Mouse (Mus musculus) bone marrow, adult 2 months (tissue): Measurements from ENCODE around the gene Psmb9. TPM values are rescaled to one million over a fixed set of nuclear protein-coding genes. Genes with fewer than 3 reads are reported as not detected.

Source experiments
- H3K27ac ChIP-seq: fragments of 200-500 bp; 2 replicates; pipeline ENCODE4 v1.5.1; 2012; ENCODE audit warnings: low read depth, mild to moderate bottlenecking, control low read depth, inconsistent platforms, low read length; ENCODE audit not compliant: control insufficient read depth, poor library complexity, insufficient read depth
- H3K4me1 ChIP-seq: fragments of 200-500 bp; 2 replicates; pipeline ENCODE4 v1.6.1; 2011; ENCODE audit warnings: low read length; ENCODE audit not compliant: control insufficient read depth, insufficient read depth
- H3K4me3 ChIP-seq: fragments of 200-500 bp; replicated peaks from 2 replicates; pipeline ENCODE3; 2011; ENCODE audit warnings: mild to moderate bottlenecking, low read depth, low read length, control low read depth; ENCODE audit not compliant: control insufficient read depth
- CTCF ChIP-seq: fragments of 200-500 bp; IDR thresholded peaks from 2 replicates; pipeline ENCODE4 v1.5.1; 2011; ENCODE audit warnings: low read length, control low read depth; ENCODE audit not compliant: control insufficient read depth, insufficient read depth
- POLR2A ChIP-seq: fragments of 200-500 bp; IDR thresholded peaks from 2 replicates; pipeline ENCODE4 v1.6.1; 2011; ENCODE audit warnings: low read depth, mild to moderate bottlenecking, control low read depth, low read length, borderline replicate concordance; ENCODE audit not compliant: control insufficient read depth
- WGBS: fragments of 180-500 bp; shearing (Covaris S2); methylation state at CpG from one replicate; pipeline ENCODE4 v1.1.7; 2018; 5-methylcytosine and 5-hydroxymethylcytosine counted together
- polyA plus RNA-seq: library from polyadenylated mRNA; stranded (reverse); fragments of >200 nt; gene quantifications from 2 replicates; pipeline ENCODE4 v1.2.4, GENCODE M21; 2011; ENCODE audit warnings: low replicate concordance; ENCODE audit not compliant: missing spikeins, insufficient read depth, insufficient read length

The Psmb9 gene
- polyA plus RNA-seq, 1 experiment = 156 TPM

DNA sequence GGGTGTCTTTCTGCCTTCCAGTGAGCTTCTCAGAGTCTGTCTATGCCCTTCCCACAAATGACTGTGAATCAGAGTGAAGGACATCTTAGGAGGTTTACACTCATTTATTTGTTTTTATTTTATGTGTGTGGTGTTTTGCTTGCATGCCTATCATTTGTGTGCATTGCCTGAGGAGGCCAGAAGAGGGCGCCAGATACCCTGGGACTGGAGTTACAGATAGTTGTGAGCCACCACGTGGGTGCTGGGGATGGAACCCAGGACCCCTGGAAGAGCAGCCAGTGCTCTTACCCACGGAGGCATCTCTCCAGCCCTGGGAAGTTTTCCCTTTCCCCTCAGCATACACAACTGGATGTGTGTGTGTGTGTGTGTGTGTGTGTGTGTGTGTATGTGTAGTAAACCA lies 22.1 kb upstream of the Psmb9 start:
- TF ChIP-seq CTCF (peak; percentile 64), POLR2A (no peak)
- no peak overlapping the region for H3K27ac ChIP-seq
- no peak overlapping the region for H3K4me3 ChIP-seq
- peaks cover 10% of the 10 kb centered on the region; the same call in 1 of the 2 replicates for H3K4me1 ChIP-seq
- 64% methylated on average over 3 of the region's 3 CpGs for WGBS

DNA sequence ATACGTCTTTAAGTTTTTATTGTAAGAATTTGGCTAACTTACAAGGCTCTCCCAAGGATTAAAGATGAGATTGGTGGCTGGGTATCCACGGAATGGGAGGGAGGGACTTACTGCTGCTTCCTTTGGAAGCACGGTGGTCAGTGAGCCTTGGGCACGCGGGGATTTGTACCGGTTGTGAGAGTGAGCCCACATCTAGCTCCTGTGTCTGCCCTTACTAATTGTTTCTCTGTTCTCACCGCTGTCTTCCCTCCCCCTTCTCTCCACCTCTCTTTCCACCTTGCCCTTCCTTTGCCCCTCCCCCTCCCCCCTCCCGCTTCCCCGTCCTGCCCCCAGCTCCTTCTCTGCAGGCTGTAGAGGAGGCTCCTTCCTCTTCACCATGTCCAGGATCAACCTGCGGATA lies 20.9 kb upstream of the Psmb9 start:
- TF ChIP-seq POLR2A (no peak), CTCF (no peak)
- H3K4me3 ChIP-seq = no peak overlapping the region
- 56% methylated on average over 10 of the region's 10 CpGs for WGBS

DNA sequence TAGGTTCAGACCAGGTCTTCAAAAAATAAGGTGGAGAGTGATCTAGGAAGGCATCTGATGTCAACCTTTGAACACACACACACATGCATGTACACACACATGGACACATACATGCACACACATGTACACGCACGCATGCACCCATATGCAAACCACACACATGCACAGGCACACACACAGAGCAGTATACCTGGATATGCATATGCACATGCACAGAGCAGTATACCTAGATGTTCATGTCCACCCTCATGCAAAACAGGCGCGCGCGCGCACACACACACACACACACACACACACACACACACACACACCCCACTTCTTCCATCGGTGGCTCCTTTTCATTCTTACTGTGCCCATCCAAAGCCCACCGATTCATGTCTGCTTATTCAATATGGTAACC lies 20.3 kb upstream of the Psmb9 start:
- TF ChIP-seq CTCF (no peak), POLR2A (no peak)
- Histone ChIP-seq H3K4me3 (no peak overlapping the region), H3K27ac (no peak overlapping the region), H3K4me1 (peaks cover 12% of the 10 kb centered on the region; the same call in 1 of the 2 replicates)
- 93% methylated on average over 9 of the region's 9 CpGs for WGBS

More for the DNA sequence above, 20.9 kb upstream of the Psmb9 start:
- H3K4me1 ChIP-seq = peaks cover 12% of the 10 kb centered on the region; the same call in 1 of the 2 replicates
- no peak overlapping the region for H3K27ac ChIP-seq

DNA sequence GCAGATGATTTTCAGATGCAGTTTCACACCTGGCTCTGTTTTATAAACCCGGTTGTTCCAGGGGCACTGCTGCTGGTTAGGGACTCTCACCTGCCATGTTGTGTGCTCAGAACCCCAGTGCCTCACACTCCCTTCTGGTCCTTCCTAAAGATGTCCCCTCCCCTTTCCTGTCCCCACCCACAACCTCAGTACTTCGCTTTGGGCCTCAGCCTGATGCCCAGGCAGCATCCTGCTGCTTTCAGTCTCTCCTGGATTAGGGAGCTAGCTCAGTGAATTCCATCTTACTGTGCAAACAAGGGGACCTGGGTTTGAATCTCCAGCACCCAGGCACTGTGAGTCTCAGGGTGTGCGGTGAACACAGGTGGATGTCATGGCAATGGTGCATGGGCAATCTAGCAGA lies 19.9 kb upstream of the Psmb9 start:
- no peak overlapping the region for H3K4me3 ChIP-seq
- TF ChIP-seq POLR2A (no peak), CTCF (no peak)
- WGBS = 50% methylated on average over 3 of the region's 3 CpGs
- peaks cover 12% of the 10 kb centered on the region; the same call in 1 of the 2 replicates for H3K4me1 ChIP-seq
- H3K27ac ChIP-seq = no peak overlapping the region

DNA sequence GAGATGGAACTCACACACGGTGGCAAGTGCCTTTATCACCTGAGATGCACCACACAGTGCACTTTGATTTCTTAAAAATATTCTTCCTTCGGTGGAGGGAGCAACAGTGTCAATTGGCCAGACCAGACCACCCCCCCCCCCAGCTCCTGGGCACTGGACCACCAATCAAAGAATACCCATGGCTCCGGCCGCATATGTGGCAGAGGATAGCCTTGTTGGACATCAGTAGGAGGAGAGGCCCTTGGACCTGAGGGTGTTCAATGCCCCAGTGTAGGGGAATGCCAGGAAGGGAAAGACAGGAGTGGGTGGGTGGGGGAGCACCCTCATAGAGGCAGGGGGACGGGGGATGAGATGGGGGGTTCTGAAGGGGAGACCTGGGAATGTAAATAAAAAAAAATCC lies 19.2 kb upstream of the Psmb9 start:
- peaks cover 13% of the 10 kb centered on the region; the same call in 1 of the 2 replicates for H3K4me1 ChIP-seq
- WGBS = 76% methylated on average over 5 of the region's 5 CpGs
- TF ChIP-seq CTCF (no peak), POLR2A (no peak)

DNA sequence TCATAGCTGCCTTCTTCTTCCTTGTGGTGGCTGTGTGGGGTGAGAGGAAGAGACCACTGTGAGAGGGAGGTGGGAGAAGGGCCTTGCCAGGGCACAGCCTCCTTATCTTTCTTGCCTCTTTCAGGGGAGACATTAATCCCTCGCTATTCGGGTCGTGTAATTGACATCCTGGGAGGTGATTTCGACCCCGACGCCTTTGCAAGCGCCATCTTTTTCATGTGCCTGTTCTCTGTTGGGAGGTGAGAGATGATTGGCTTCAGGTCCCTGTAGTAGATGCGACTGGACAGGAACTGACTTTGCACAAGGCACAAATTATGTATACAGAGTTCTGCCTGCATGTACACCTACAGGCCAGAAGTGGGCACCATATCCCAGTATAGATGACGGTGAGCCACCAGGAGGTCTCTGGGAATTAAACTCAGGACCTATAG lies 18.2 kb upstream of the Psmb9 start:
- H3K4me1 ChIP-seq = peaks cover 13% of the 10 kb centered on the region; the same call in 1 of the 2 replicates
- TF ChIP-seq CTCF = peak; percentile 55
- TF ChIP-seq POLR2A = no peak
- H3K27ac ChIP-seq = peak overlapping the region; percentile 60
- peak overlapping the region; percentile 91 for H3K4me3 ChIP-seq
- WGBS = 3% methylated on average over 9 of the region's 9 CpGs

More for the DNA sequence above, 19.2 kb upstream of the Psmb9 start:
- Histone ChIP-seq H3K27ac (no peak overlapping the region), H3K4me3 (no peak overlapping the region)

DNA sequence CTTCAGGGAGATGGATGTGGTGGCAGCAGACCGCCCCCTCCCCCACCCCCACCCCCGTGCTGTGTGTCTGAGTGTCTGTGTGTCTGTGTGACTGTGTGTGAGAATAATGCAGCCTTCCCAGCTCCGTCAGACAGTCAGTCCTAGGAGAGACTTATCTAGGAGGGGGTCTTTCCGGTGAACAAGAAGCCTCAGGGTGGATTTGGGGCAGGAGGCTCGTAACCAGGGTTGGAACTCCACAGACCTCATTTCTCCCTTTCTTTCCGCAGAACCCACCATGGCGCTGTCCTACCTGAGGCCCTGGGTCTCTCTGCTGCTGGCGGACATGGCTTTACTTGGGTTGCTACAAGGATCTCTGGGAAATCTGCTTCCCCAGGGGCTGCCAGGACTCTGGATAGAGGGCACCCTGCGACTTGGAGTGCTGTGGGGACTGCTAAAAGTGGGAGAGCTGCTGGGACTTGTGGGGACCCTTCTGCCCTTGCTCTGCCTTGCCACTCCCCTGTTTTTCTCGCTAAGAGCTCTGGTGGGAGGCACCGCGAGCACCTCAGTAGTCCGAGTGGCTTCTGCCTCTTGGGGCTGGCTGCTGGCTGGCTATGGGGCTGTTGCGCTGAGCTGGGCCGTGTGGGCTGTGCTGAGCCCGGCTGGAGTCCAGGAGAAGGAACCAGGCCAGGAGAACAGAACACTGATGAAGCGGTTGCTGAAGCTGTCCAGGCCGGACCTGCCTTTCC lies 17.6 kb upstream of the Psmb9 start:
- peak overlapping the region; percentile 91 for H3K4me3 ChIP-seq
- TF ChIP-seq CTCF (peak; percentile 15; the same call in 1 of the 2 replicates), POLR2A (peak; percentile 36; the same call in 1 of the 2 replicates)
- H3K4me1 ChIP-seq = peaks cover 7% of the 10 kb centered on the region; the same call in 1 of the 2 replicates
- 2% methylated on average over 18 of the region's 18 CpGs for WGBS
- H3K27ac ChIP-seq = peak overlapping the region; percentile 92

DNA sequence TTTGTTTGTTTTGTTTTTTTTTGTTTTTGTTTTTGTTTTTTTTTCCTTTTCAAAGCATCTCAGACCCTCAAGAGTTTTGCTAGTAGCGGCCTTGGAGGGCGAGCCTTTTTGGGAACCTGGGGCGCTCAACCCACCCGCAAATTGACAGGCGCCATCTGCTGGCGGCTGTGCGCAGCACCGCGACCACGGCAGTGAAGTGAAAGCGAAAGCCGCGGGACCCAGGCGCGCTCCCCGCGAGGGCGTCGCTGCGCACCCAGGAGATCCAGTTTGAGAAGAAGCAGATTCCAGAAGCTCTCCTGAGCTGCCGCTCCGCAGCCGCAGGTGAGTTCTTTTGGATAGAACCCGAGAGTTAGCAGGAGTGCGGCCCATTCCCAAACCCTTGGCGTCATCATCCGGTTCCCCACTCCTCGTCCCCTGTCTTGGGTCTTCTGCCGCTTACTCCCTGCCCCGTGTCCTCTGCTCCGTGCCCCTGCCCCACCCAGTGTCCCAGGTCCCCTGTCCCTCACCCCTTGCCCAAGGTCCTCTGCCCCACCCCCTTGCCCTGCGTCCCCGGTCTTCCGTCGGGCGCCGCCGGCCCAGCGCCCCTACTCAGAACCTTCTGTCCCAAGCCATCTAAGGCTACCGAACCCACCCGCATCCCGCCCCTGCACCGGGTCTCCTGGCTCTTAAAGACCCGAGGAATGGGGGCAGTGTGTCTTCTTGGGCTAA lies 16.9 kb upstream of the Psmb9 start:
- peaks cover 7% of the 10 kb centered on the region; the same call in 1 of the 2 replicates for H3K4me1 ChIP-seq
- peak overlapping the region; percentile 91 for H3K4me3 ChIP-seq
- H3K27ac ChIP-seq = peak overlapping the region; percentile 92
- peak; percentile 92 for TF ChIP-seq CTCF
- peak; percentile 64; the same call in 1 of the 2 replicates for TF ChIP-seq POLR2A
- 1% methylated on average over 44 of the region's 44 CpGs for WGBS
